Mouse (Mus musculus) myocyte (in vitro differentiated cells): ENCODE results near the gene Smok3b. TPM values are rescaled to one million over a fixed set of nuclear protein-coding genes. Genes with fewer than 3 reads are reported as not detected.

ENCODE experiments used
- H3K27me3 ChIP-seq: one replicate; pipeline ENCODE4 v1.6.1; 2011; ENCODE audit not compliant: control insufficient read depth, insufficient read depth, insufficient read length
- H3K36me3 ChIP-seq: one replicate; pipeline ENCODE4 v1.6.1; 2011; ENCODE audit not compliant: control insufficient read depth, insufficient read depth
- H3K4me2 ChIP-seq: one replicate; pipeline ENCODE4 v1.6.1; 2011; ENCODE audit warnings: low read depth, control low read depth
- H3K4me3 ChIP-seq: one replicate; pipeline ENCODE4 v1.5.1; 2011; ENCODE audit warnings: mild to moderate bottlenecking, control low read depth, moderate library complexity
- H3K79me2 ChIP-seq: one replicate; pipeline ENCODE4 v1.6.1; 2011; ENCODE audit not compliant: control insufficient read depth, insufficient read depth
- H3ac ChIP-seq: one replicate; pipeline ENCODE4 v1.6.1; 2011; ENCODE audit not compliant: control insufficient read depth, insufficient read length
- CEBPB ChIP-seq: IDR thresholded peaks from 2 replicates; pipeline ENCODE4 v1.6.1; 2011; ENCODE audit warnings: mild to moderate bottlenecking, moderate library complexity; ENCODE audit not compliant: poor library complexity, insufficient read depth, severe bottlenecking
- E2F4 ChIP-seq: IDR thresholded peaks from one replicate; pipeline ENCODE4 v1.6.1; 2011; ENCODE audit warnings: mild to moderate bottlenecking, control low read depth, moderate library complexity; ENCODE audit not compliant: insufficient read depth
- MAX ChIP-seq: IDR thresholded peaks from one replicate; pipeline ENCODE4 v1.6.1; 2011; ENCODE audit warnings: low read depth, mild to moderate bottlenecking, control low read depth
- MYOD1 ChIP-seq, 3 experiments: IDR thresholded peaks; one replicate each; pipeline ENCODE4 v1.6.1; 2011; ENCODE audit warnings: control low read depth in 2 of 3, low read depth in 2 of 3, mild to moderate bottlenecking in 2 of 3, moderate library complexity in 1 of 3; ENCODE audit not compliant: insufficient read length in 2 of 3, control insufficient read depth in 1 of 3
- MYOG ChIP-seq, 3 experiments: IDR thresholded peaks; one replicate each; pipeline ENCODE4 v1.6.1; 2011; ENCODE audit warnings: control low read depth in 2 of 3, low read depth in 2 of 3, mild to moderate bottlenecking in 2 of 3; ENCODE audit not compliant: insufficient read length in 2 of 3, control insufficient read depth in 1 of 3, insufficient read depth in 1 of 3
- POLR2A ChIP-seq: IDR thresholded peaks from one replicate; pipeline ENCODE4 v1.6.1; 2011; ENCODE audit warnings: low read depth, mild to moderate bottlenecking, control low read depth, moderate library complexity; ENCODE audit not compliant: insufficient read length
- POLR2AphosphoS2 ChIP-seq: IDR thresholded peaks from one replicate; pipeline ENCODE4 v1.6.1; 2011; ENCODE audit warnings: low read depth, control low read depth; ENCODE audit not compliant: insufficient read length
- REST ChIP-seq: IDR thresholded peaks from one replicate; pipeline ENCODE4 v1.6.1; 2011; ENCODE audit warnings: mild to moderate bottlenecking, control low read depth, moderate library complexity; ENCODE audit not compliant: insufficient read depth, insufficient read length
- SRF ChIP-seq: IDR thresholded peaks from one replicate; pipeline ENCODE4 v1.6.1; 2011; ENCODE audit warnings: low read depth; ENCODE audit not compliant: control insufficient read depth, insufficient read length
- TCF12 ChIP-seq: IDR thresholded peaks from one replicate; pipeline ENCODE4 v1.6.1; 2011; ENCODE audit warnings: mild to moderate bottlenecking, control low read depth; ENCODE audit not compliant: poor library complexity, insufficient read depth, severe bottlenecking
- TCF3 ChIP-seq: IDR thresholded peaks from one replicate; pipeline ENCODE4 v1.6.1; 2011; ENCODE audit warnings: low read depth, control low read depth; ENCODE audit not compliant: insufficient read length
- USF1 ChIP-seq: IDR thresholded peaks from one replicate; pipeline ENCODE4 v1.6.1; 2011; ENCODE audit warnings: low read depth, mild to moderate bottlenecking, control low read depth, moderate library complexity
- polyA plus RNA-seq: library from polyadenylated mRNA; unstranded; fragments of >200 nt; fragmentation: generic; extraction: Trizol; gene quantifications from one replicate; pipeline ENCODE4 v1.2.1, GENCODE M21; 2012; ENCODE audit warnings: missing spikeins

Gene Smok3b
- polyA plus RNA-seq, 1 experiment, result not detected

- H3K27me3 ChIP-seq, result no peaks in the 10 kb centered on the region
- TF ChIP-seq MAX (no peak), USF1 (no peak), MYOG (IDR thresholded peaks at IDR 0.05; ENCODE audit: control insufficient read depth in 1 of 3, insufficient read depth in 1 of 3, insufficient read length in 2 of 3, low read depth in 2 of 3) (no peak), TCF3 (no peak), TCF12 (no peak), SRF (no peak), MYOD1 (IDR thresholded peaks at IDR 0.05; ENCODE audit: control insufficient read depth in 1 of 3, insufficient read length in 2 of 3, low read depth in 2 of 3) (no peak), E2F4 (no peak), POLR2A (no peak), POLR2AphosphoS2 (no peak), CEBPB (no peak), REST (no peak)
- H3K4me3 ChIP-seq, result no peak overlapping the region
- no peak overlapping the region for H3ac ChIP-seq
- H3K79me2 ChIP-seq, result no peaks in the 10 kb centered on the region
- H3K4me2 ChIP-seq, result no peak overlapping the region
- H3K36me3 ChIP-seq, result no peaks in the 10 kb centered on the region
Observed at GRCm38 (mm10) chr5:138073803-138074202, 52.6 kb downstream of the Smok3b start.

- TF ChIP-seq TCF3, result no peak
- no peak for TF ChIP-seq REST
- no peak for TF ChIP-seq MYOD1 (IDR thresholded peaks at IDR 0.05; ENCODE audit: control insufficient read depth in 1 of 3, insufficient read length in 2 of 3, low read depth in 2 of 3)
- TF ChIP-seq E2F4, result no peak
- TF ChIP-seq TCF12, result no peak
- TF ChIP-seq CEBPB, result no peak
- no peak for TF ChIP-seq POLR2A
- TF ChIP-seq USF1, result no peak
- H3ac ChIP-seq, result no peak overlapping the region
- H3K79me2 ChIP-seq, result no peaks in the 10 kb centered on the region
- H3K27me3 ChIP-seq, result peaks cover 1% of the 10 kb centered on the region
- H3K4me2 ChIP-seq, result no peak overlapping the region
- no peak overlapping the region for H3K4me3 ChIP-seq
- no peaks in the 10 kb centered on the region for H3K36me3 ChIP-seq
Observed at GRCm38 (mm10) chr5:138075684-138076083, 54.5 kb downstream of the Smok3b start.

GRCm38 (mm10) chr5:138076148-138076547, 54.9 kb downstream of the Smok3b start:
- peaks cover 6% of the 10 kb centered on the region for H3K27me3 ChIP-seq
- no peak for TF ChIP-seq SRF
- no peak for TF ChIP-seq CEBPB
- no peak for TF ChIP-seq MYOD1 (IDR thresholded peaks at IDR 0.05; ENCODE audit: control insufficient read depth in 1 of 3, insufficient read length in 2 of 3, low read depth in 2 of 3)
- no peak for TF ChIP-seq MYOG (IDR thresholded peaks at IDR 0.05; ENCODE audit: control insufficient read depth in 1 of 3, insufficient read depth in 1 of 3, insufficient read length in 2 of 3, low read depth in 2 of 3)
- no peak for TF ChIP-seq POLR2A
- TF ChIP-seq USF1, result no peak
- no peak for TF ChIP-seq MAX
- TF ChIP-seq REST, result no peak
- TF ChIP-seq POLR2AphosphoS2, result no peak
- TF ChIP-seq E2F4, result no peak
- no peak for TF ChIP-seq TCF12
- TF ChIP-seq TCF3, result no peak
- no peak overlapping the region for H3ac ChIP-seq
- H3K79me2 ChIP-seq, result no peaks in the 10 kb centered on the region
- H3K4me3 ChIP-seq, result no peak overlapping the region
- H3K36me3 ChIP-seq, result no peaks in the 10 kb centered on the region
- no peak overlapping the region for H3K4me2 ChIP-seq

GRCm38 (mm10) chr5:138080456-138080855, 59.2 kb downstream of the Smok3b start:
- Histone ChIP-seq H3K36me3 (no peaks in the 10 kb centered on the region), H3K27me3 (peaks cover 10% of the 10 kb centered on the region), H3K79me2 (peaks cover 5% of the 10 kb centered on the region), H3ac (no peak overlapping the region), H3K4me3 (no peak overlapping the region), H3K4me2 (no peak overlapping the region)
- TF ChIP-seq MAX (no peak), POLR2AphosphoS2 (no peak), SRF (no peak), MYOD1 (IDR thresholded peaks at IDR 0.05; ENCODE audit: control insufficient read depth in 1 of 3, insufficient read length in 2 of 3, low read depth in 2 of 3) (no peak), TCF12 (no peak), CEBPB (no peak), POLR2A (no peak), MYOG (IDR thresholded peaks at IDR 0.05; ENCODE audit: control insufficient read depth in 1 of 3, insufficient read depth in 1 of 3, insufficient read length in 2 of 3, low read depth in 2 of 3) (no peak), REST (no peak)

DNA sequence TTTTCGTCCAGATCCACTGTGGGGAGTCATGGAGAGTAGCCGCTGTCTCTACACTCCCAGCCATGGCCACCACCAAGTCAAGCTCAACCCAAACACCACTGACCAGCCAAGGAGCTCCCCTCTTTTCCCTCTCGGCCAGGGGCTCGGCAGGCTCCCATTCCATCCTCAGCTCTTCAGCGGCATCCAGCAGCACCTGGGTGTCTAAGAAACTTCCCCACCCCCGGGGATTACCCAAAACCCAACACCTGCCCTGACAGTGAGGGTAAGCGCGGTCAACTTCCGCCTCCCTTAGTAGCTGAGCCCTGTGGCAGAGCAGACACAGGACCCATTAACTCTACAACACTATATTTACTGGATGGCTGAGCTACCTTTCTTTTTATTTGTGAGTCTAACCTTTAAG, 60.2 kb downstream of the Smok3b start:
- peaks cover 10% of the 10 kb centered on the region for H3K27me3 ChIP-seq
- no peak overlapping the region for H3K4me3 ChIP-seq
- no peaks in the 10 kb centered on the region for H3K36me3 ChIP-seq
- no peak for TF ChIP-seq REST
- TF ChIP-seq POLR2AphosphoS2, result no peak
- no peak for TF ChIP-seq SRF
- no peak for TF ChIP-seq MYOD1 (IDR thresholded peaks at IDR 0.05; ENCODE audit: control insufficient read depth in 1 of 3, insufficient read length in 2 of 3, low read depth in 2 of 3)
- no peak for TF ChIP-seq TCF12
- no peak for TF ChIP-seq USF1
- no peak for TF ChIP-seq TCF3
- TF ChIP-seq MAX, result no peak
- no peak for TF ChIP-seq MYOG (IDR thresholded peaks at IDR 0.05; ENCODE audit: control insufficient read depth in 1 of 3, insufficient read depth in 1 of 3, insufficient read length in 2 of 3, low read depth in 2 of 3)
- TF ChIP-seq POLR2A, result no peak
- TF ChIP-seq E2F4, result no peak
- no peak for TF ChIP-seq CEBPB
- no peak overlapping the region for H3ac ChIP-seq
- no peak overlapping the region for H3K4me2 ChIP-seq
- H3K79me2 ChIP-seq, result peaks cover 15% of the 10 kb centered on the region
